Mouse (Mus musculus): Measurements from ENCODE around the gene Cxadr. TPM values are rescaled to one million over a fixed set of nuclear protein-coding genes. Genes with fewer than 3 reads are reported as not detected.

Gene Cxadr
- polyA plus RNA-seq, 1 experiment from 2014 or later = 88.0 TPM

- POLR2A ChIA-PET = no interaction called here
Observed at GRCm38 (mm10) chr16:78325972-78326848, 24.9 kb downstream of the Cxadr start.

GRCm38 (mm10) chr16:78327562-78327961 lies 26.3 kb downstream of the Cxadr start:
- POLR2A ChIA-PET = no interaction called here
- in situ Hi-C loops (cut with MboI; ENCODE audit: low pct_unique_long_range_greater_than_20kb) = loop anchor here (25.0 kb wide), 1 partner anchor 1190 kb away; no protein-coding TSS in a partner anchor
- ATAC-seq (no peak), DNase-seq (ENCODE audit: low read depth, low spot score) (no peak)
- no peaks in the 10 kb centered on the region for H3K27me3 ChIP-seq
- CTCF ChIA-PET = no interaction called here
- TF ChIP-seq CTCF (IDR thresholded peaks at IDR 0.05) = no peak

More at GRCm38 (mm10) chr16:78325972-78326848, 24.9 kb downstream of the Cxadr start:
- no peak for ATAC-seq
- CTCF ChIA-PET = interaction anchor here (0.9 kb wide), 1 partner anchor 17 kb away, joined by 3 read pairs; no protein-coding TSS in a partner anchor
- in situ Hi-C loops (cut with MboI; ENCODE audit: low pct_unique_long_range_greater_than_20kb) = loop anchor here (25.0 kb wide), 1 partner anchor 1189 kb away; no protein-coding TSS in a partner anchor
- no peak for TF ChIP-seq CTCF (IDR thresholded peaks at IDR 0.05)
- H3K27me3 ChIP-seq = no peaks in the 10 kb centered on the region
- DNase-seq (ENCODE audit: low read depth, low spot score) = no peak

- ChIA-PET CTCF (no interaction called here), POLR2A (no interaction called here)
- H3K27me3 ChIP-seq = no peaks in the 10 kb centered on the region
- in situ Hi-C loops (cut with MboI; ENCODE audit: low pct_unique_long_range_greater_than_20kb) = loop anchor here (25.0 kb wide), 1 partner anchor 1191 kb away; no protein-coding TSS in a partner anchor
- no peak for TF ChIP-seq CTCF (IDR thresholded peaks at IDR 0.05)
- DNase-seq (ENCODE audit: low read depth, low spot score) (no peak), ATAC-seq (no peak)
Observed at GRCm38 (mm10) chr16:78327999-78328398, 26.7 kb downstream of the Cxadr start.

- POLR2A ChIA-PET = no interaction called here
- DNase-seq (ENCODE audit: low read depth, low spot score) (no peak), ATAC-seq (no peak)
- no peaks in the 10 kb centered on the region for H3K27me3 ChIP-seq
- no peak for TF ChIP-seq CTCF (IDR thresholded peaks at IDR 0.05)
- in situ Hi-C loops (cut with MboI; ENCODE audit: low pct_unique_long_range_greater_than_20kb) = loop anchor here (25.0 kb wide), 1 partner anchor 1200 kb away; no protein-coding TSS in a partner anchor
- CTCF ChIA-PET = no interaction called here
Observed at GRCm38 (mm10) chr16:78337226-78337625, 35.9 kb downstream of the Cxadr start.

GRCm38 (mm10) chr16:78341356-78341755 lies 40.1 kb downstream of the Cxadr start:
- no peak for TF ChIP-seq CTCF (IDR thresholded peaks at IDR 0.05)
- H3K27me3 ChIP-seq = no peaks in the 10 kb centered on the region
- no peak for DNase-seq (ENCODE audit: low read depth, low spot score)
- ChIA-PET POLR2A (interaction anchor here (1.1 kb wide), 1 partner anchor 8 kb away, joined by 5 read pairs; no protein-coding TSS in a partner anchor), CTCF (interaction anchor here (1.5 to 2.9 kb wide), 3 partner anchors 7 to 142 kb away, joined by 4 to 12 read pairs (median 4); no protein-coding TSS in a partner anchor)
- no peak for ATAC-seq
- in situ Hi-C loops (cut with MboI; ENCODE audit: low pct_unique_long_range_greater_than_20kb) = loop anchor here (25.0 kb wide), 1 partner anchor 1204 kb away; no protein-coding TSS in a partner anchor

- in situ Hi-C loops (cut with MboI; ENCODE audit: low pct_unique_long_range_greater_than_20kb) = loop anchor here (25.0 kb wide), 1 partner anchor 1205 kb away; no protein-coding TSS in a partner anchor
- ChIA-PET POLR2A (no interaction called here), CTCF (interaction anchor here (1.0 to 2.9 kb wide), 5 partner anchors 9 to 144 kb away, joined by 3 to 12 read pairs (median 4); no protein-coding TSS in a partner anchor)
- H3K27me3 ChIP-seq = no peaks in the 10 kb centered on the region
- no peak for DNase-seq (ENCODE audit: low read depth, low spot score)
- ATAC-seq = no peak
- no peak for TF ChIP-seq CTCF (IDR thresholded peaks at IDR 0.05)
Observed at GRCm38 (mm10) chr16:78342767-78343166, 41.5 kb downstream of the Cxadr start.

- ChIA-PET CTCF (interaction anchor here (0.9 to 2.9 kb wide), 3 partner anchors 14 to 143 kb away, joined by 3 to 12 read pairs (median 3); no protein-coding TSS in a partner anchor), POLR2A (interaction anchor here (0.9 kb wide), 1 partner anchor 10 kb away, joined by 3 read pairs; no protein-coding TSS in a partner anchor)
- H3K27me3 ChIP-seq = no peaks in the 10 kb centered on the region
- no peak for DNase-seq (ENCODE audit: low read depth, low spot score)
- ATAC-seq = no peak
- in situ Hi-C loops (cut with MboI; ENCODE audit: low pct_unique_long_range_greater_than_20kb) = loop anchor here (25.0 kb wide), 1 partner anchor 1206 kb away; no protein-coding TSS in a partner anchor
- no peak for TF ChIP-seq CTCF (IDR thresholded peaks at IDR 0.05)
Observed at GRCm38 (mm10) chr16:78343792-78344191, 42.5 kb downstream of the Cxadr start.

GRCm38 (mm10) chr16:78346662-78347327 lies 45.5 kb downstream of the Cxadr start:
- POLR2A ChIA-PET = no interaction called here
- peak; percentile 31 for TF ChIP-seq CTCF (IDR thresholded peaks at IDR 0.05)
- ATAC-seq = no peak
- in situ Hi-C loops (cut with MboI; ENCODE audit: low pct_unique_long_range_greater_than_20kb) = loop anchor here (25.0 kb wide), 1 partner anchor 1209 kb away; no protein-coding TSS in a partner anchor
- CTCF ChIA-PET = interaction anchor here (0.7 to 2.8 kb wide), 10 partner anchors 11 to 151 kb away, joined by 3 to 20 read pairs (median 5); no protein-coding TSS in a partner anchor
- no peak for DNase-seq (ENCODE audit: low read depth, low spot score)
- no peaks in the 10 kb centered on the region for H3K27me3 ChIP-seq

GRCm38 (mm10) chr16:78347328-78347926 lies 46.1 kb downstream of the Cxadr start:
- DNase-seq (ENCODE audit: low read depth, low spot score) (no peak), ATAC-seq (peak; percentile 44)
- CTCF ChIA-PET = interaction anchor here (0.7 to 2.8 kb wide), 7 partner anchors 11 to 149 kb away, joined by 3 to 20 read pairs (median 6); no protein-coding TSS in a partner anchor
- H3K27me3 ChIP-seq = no peaks in the 10 kb centered on the region
- TF ChIP-seq CTCF (IDR thresholded peaks at IDR 0.05) = no peak
- in situ Hi-C loops (cut with MboI; ENCODE audit: low pct_unique_long_range_greater_than_20kb) = loop anchor here (25.0 kb wide), 1 partner anchor 1210 kb away; no protein-coding TSS in a partner anchor
- POLR2A ChIA-PET = no interaction called here

Measured in Patski (cell line).